Mouse (Mus musculus) midbrain, embryonic 16.5 days (tissue): ENCODE measurements around the gene Ss18l1. TPM values are rescaled to one million over a fixed set of nuclear protein-coding genes. Genes with fewer than 3 reads are reported as not detected.

Experiments
- ATAC-seq: fragments of 200-750 bp; cut with Nextera tagmentation; 2 replicates; pipeline ENCODE4 v1.8.0; 2017; ENCODE audit warnings: moderate TSS enrichment
- H3K27ac ChIP-seq: fragments of 300-500 bp; sonication (generic); 2 replicates; pipeline ENCODE4 v1.5.1; 2014; ENCODE audit warnings: mild to moderate bottlenecking, low read length, mixed read lengths
- H3K27me3 ChIP-seq: fragments of 300-500 bp; sonication (generic); 2 replicates; pipeline ENCODE4 v1.6.1; 2014; ENCODE audit warnings: low read depth, low read length, mixed read lengths; ENCODE audit not compliant: control insufficient read depth, insufficient read depth
- H3K36me3 ChIP-seq: fragments of 300-500 bp; sonication (generic); 2 replicates; pipeline ENCODE4 v1.6.1; 2014; ENCODE audit warnings: mild to moderate bottlenecking, low read length, moderate library complexity, mixed read lengths; ENCODE audit not compliant: control insufficient read depth, insufficient read depth
- H3K4me1 ChIP-seq: fragments of 300-500 bp; sonication (generic); 2 replicates; pipeline ENCODE4 v1.6.1; 2014; ENCODE audit warnings: mild to moderate bottlenecking, low read length, mixed read lengths; ENCODE audit not compliant: control insufficient read depth, insufficient read depth
- H3K4me2 ChIP-seq: fragments of 300-500 bp; sonication (generic); 2 replicates; pipeline ENCODE4 v1.6.1; 2014; ENCODE audit warnings: mild to moderate bottlenecking, low read length, mixed read lengths
- H3K4me3 ChIP-seq: fragments of 300-500 bp; sonication (generic); 2 replicates; pipeline ENCODE4 v1.5.1; 2014; ENCODE audit warnings: low read depth, mild to moderate bottlenecking, low read length, moderate library complexity, mixed read lengths
- H3K9ac ChIP-seq: fragments of 300-500 bp; sonication (generic); 2 replicates; pipeline ENCODE4 v1.6.1; 2014; ENCODE audit warnings: low read depth, low read length, mixed read lengths
- H3K9me3 ChIP-seq: fragments of 300-500 bp; sonication (generic); replicated peaks from 2 replicates; pipeline ENCODE4 v1.6.1; 2014; ENCODE audit warnings: mild to moderate bottlenecking, low read length, mixed read lengths; ENCODE audit not compliant: control insufficient read depth, poor library complexity, severe bottlenecking
- WGBS: fragments of 180-500 bp; shearing (Covaris S2); extraction: QIAGEN DNeasy Blood & Tissue Kit; methylation state at CpG from one replicate; pipeline ENCODE4 v1.1.7; 2014; 5-methylcytosine and 5-hydroxymethylcytosine counted together
- polyA plus RNA-seq: library from polyadenylated mRNA; unstranded; fragments of >200 nt; fragmentation: Nextera tagmentation; extraction: Ambion mirVana; gene quantifications from 2 replicates; pipeline ENCODE4 v1.2.1, GENCODE M21; 2015

The Ss18l1 gene
- polyA plus RNA-seq, 1 experiment from 2014 or later, result 70.4 TPM

DNA sequence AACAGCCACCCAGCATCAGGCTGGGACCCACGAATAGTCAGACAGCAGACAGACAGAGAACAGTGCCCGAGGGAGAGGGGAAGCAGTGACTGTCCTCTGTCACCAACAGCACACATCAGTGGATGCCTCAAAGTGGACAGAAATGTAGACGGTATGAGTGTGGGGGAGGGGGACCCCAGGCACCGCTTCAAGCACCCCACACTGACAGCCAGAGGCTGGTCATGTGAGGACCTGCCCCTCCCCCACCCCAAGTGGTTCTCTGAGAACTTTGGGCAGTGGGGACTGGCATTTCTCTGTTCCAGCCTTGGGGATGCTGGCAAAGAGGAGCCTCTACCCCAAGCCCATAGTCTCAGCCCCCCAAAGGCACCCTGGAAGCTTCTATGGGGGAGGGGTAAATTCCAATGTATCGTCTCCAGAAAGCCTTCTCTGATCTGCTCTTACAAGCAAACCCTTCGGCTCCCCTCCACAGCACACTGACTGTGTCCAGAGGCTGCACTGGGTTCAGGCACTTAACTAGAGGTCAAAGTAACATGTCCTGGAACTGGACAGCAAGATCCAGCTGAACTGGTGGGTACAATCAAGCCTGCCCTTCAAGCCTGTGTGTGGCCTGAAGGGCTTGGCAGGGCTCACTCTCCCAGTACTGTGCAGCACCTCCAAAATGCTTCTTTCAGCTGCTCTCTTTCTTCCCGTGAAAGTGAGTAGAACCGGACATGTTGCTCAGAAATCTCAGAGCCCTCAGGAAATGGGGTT lies 63.3 kb downstream of the Ss18l1 start:
- Histone ChIP-seq H3K27me3 (peaks cover 20% of the 10 kb centered on the region), H3K27ac (no peak overlapping the region), H3K4me1 (peaks cover 16% of the 10 kb centered on the region), H3K36me3 (no peaks in the 10 kb centered on the region), H3K9me3 (no peaks in the 10 kb centered on the region), H3K9ac (no peak overlapping the region), H3K4me3 (no peak overlapping the region), H3K4me2 (no peak overlapping the region)
- WGBS, result 22% methylated on average over 8 of the region's 8 CpGs
- no peak for ATAC-seq

DNA sequence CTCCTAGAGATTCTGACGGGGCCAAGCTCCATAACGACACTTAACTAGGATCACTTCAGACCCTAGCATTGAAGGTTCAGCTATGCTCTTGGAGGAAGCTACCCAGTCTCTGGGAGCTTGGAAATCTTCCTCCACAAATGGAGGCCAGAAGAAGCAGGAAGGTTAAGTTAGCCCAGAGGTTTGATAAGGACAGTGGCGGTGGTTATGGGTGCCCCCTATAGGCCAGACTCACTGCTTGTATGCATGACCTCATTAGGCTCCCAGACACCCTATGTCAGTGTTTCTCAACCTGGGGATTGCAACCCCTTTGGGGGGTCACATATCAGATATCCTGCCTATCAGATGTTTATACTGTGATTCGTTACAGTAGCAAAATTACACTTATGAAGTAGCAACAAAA lies 64.8 kb downstream of the Ss18l1 start:
- Histone ChIP-seq H3K9ac (no peak overlapping the region), H3K4me3 (no peak overlapping the region), H3K9me3 (no peaks in the 10 kb centered on the region), H3K27me3 (peaks cover 13% of the 10 kb centered on the region), H3K4me1 (peaks cover 16% of the 10 kb centered on the region), H3K27ac (no peak overlapping the region), H3K4me2 (no peak overlapping the region), H3K36me3 (no peaks in the 10 kb centered on the region)
- ATAC-seq, result no peak
- WGBS, result 62% methylated on average over 4 of the region's 4 CpGs

GRCm38 (mm10) chr2:180108285-180108684 lies 66.0 kb downstream of the Ss18l1 start:
- peaks cover 10% of the 10 kb centered on the region for H3K4me1 ChIP-seq
- no peak for ATAC-seq
- peaks cover 8% of the 10 kb centered on the region; the same call in 1 of the 2 replicates for H3K27me3 ChIP-seq
- no peaks in the 10 kb centered on the region for H3K36me3 ChIP-seq
- no peaks in the 10 kb centered on the region for H3K9me3 ChIP-seq
- WGBS, result 67% methylated on average over 6 of the region's 6 CpGs
- no peak overlapping the region for H3K4me2 ChIP-seq
- no peak overlapping the region for H3K4me3 ChIP-seq
- H3K27ac ChIP-seq, result no peak overlapping the region
- no peak overlapping the region for H3K9ac ChIP-seq

DNA sequence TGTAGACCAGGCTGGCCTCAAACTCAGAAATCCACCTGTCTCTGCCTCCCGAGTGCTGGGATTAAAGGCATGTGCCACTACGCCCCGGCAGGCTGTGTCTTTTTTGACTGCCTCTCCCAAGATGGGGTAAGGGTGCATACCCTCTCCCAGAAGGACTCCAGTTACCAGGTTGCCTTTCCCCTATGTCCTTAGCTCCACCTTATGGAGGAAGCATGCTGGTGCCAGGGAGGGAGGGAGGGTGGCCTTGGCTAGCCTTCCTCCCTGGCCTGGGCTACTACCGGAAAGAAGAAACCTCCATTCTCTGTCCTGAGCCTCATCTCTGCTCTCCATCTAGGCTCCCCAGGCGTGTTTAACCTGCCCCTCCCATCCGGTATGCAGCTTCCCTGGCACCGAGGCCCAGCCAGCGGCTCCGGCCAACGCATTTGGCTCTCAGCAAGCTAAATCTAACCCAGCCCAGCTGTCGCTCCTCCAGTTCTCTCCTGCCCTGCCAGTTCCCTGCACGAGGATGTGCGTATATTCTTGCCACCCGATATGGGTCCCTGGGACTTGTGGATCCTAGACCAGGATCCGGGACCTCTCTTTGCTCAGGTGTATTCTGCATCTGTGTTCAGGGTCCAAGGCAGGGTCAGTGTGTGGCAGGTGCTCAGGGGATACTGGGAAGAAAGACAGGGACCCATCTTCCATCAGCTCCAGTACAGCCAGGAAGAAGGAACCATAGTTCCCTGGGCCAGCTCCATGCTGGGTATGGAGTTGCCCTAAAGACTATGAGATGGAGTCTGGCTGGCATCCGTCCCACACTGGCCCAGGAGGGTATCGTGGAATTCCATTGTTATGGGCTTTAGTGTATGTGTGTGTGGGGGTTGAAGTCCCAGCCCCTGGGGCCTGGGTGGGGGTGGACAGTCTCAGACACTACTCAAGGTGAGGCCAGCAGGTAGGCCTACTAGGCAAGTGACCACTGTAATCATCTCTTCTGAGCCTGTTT lies 71.9 kb downstream of the Ss18l1 start:
- ATAC-seq, result no peak
- H3K4me1 ChIP-seq, result peaks cover 19% of the 10 kb centered on the region
- H3K27ac ChIP-seq, result no peak overlapping the region
- 46% methylated on average over 17 of the region's 17 CpGs for WGBS
- no peaks in the 10 kb centered on the region for H3K9me3 ChIP-seq
- no peaks in the 10 kb centered on the region for H3K27me3 ChIP-seq
- no peak overlapping the region for H3K4me2 ChIP-seq
- no peak overlapping the region for H3K9ac ChIP-seq
- no peaks in the 10 kb centered on the region for H3K36me3 ChIP-seq
- no peak overlapping the region for H3K4me3 ChIP-seq

GRCm38 (mm10) chr2:180115279-180115678 lies 73.0 kb downstream of the Ss18l1 start:
- no peak overlapping the region for H3K9ac ChIP-seq
- H3K27me3 ChIP-seq, result no peaks in the 10 kb centered on the region
- H3K9me3 ChIP-seq, result no peaks in the 10 kb centered on the region
- H3K4me1 ChIP-seq, result peaks cover 25% of the 10 kb centered on the region
- WGBS, result 21% methylated on average over 6 of the region's 6 CpGs
- no peak overlapping the region for H3K4me2 ChIP-seq
- H3K27ac ChIP-seq, result no peak overlapping the region; the same call in 1 of the 2 replicates
- H3K36me3 ChIP-seq, result no peaks in the 10 kb centered on the region
- no peak overlapping the region for H3K4me3 ChIP-seq
- no peak for ATAC-seq

GRCm38 (mm10) chr2:180116081-180116493 lies 73.8 kb downstream of the Ss18l1 start:
- 80% methylated on average over 10 of the region's 10 CpGs for WGBS
- no peaks in the 10 kb centered on the region for H3K36me3 ChIP-seq
- no peak overlapping the region for H3K4me2 ChIP-seq
- H3K9me3 ChIP-seq, result no peaks in the 10 kb centered on the region
- no peak for ATAC-seq
- H3K9ac ChIP-seq, result no peak overlapping the region
- H3K4me1 ChIP-seq, result peaks cover 30% of the 10 kb centered on the region
- H3K27me3 ChIP-seq, result no peaks in the 10 kb centered on the region
- no peak overlapping the region for H3K4me3 ChIP-seq
- H3K27ac ChIP-seq, result no peak overlapping the region

DNA sequence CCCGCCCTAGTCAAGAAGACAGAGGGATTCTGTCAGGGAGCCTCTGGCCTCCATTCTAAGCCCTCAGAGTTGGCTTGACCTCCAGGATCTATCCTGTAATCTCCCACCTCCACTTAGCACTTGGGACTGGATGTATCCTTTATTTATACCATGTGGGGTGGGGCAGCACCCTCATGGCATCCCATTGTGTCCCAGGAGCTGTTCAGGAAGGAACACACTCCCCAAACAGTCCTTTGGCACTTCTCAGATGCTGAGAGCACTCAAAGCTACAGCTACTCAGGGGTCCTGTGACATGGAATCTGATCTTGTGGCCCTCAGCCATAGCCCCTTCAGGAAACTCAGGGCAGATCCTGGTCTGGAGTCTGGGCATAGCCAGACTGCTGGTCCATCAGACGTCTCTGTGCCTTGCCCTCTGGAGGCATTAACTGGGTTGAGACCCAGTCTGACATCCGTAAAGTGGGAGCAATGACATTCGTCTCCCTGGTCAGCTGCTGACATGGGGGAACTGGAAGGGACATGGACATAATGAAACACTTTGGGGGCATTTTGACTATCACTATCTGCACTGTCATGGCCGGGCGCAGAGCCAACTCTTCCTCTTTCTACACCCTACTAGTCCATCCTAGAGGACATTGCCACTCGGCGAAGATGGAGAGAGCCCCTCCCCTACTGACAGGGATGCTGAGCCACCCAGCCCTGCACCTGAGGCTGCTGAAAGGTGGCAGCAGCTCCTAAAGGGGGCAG lies 74.6 kb downstream of the Ss18l1 start:
- Histone ChIP-seq H3K27ac (no peak overlapping the region), H3K9ac (no peak overlapping the region), H3K36me3 (no peaks in the 10 kb centered on the region), H3K4me2 (no peak overlapping the region), H3K4me3 (no peak overlapping the region), H3K9me3 (no peaks in the 10 kb centered on the region), H3K4me1 (peaks cover 30% of the 10 kb centered on the region), H3K27me3 (no peaks in the 10 kb centered on the region)
- no peak for ATAC-seq
- WGBS, result 67% methylated on average over 8 of the region's 8 CpGs

- Histone ChIP-seq H3K36me3 (no peaks in the 10 kb centered on the region), H3K9ac (peak overlapping the region; percentile 37; the same call in 1 of the 2 replicates)
Observed at GRCm38 (mm10) chr2:180117485-180118194, 75.3 kb downstream of the Ss18l1 start.

More at GRCm38 (mm10) chr2:180117485-180118194, 75.3 kb downstream of the Ss18l1 start:
- no peaks in the 10 kb centered on the region for H3K9me3 ChIP-seq
- H3K4me3 ChIP-seq, result no peak overlapping the region
- WGBS, result 8% methylated on average over 12 of the region's 13 CpGs
- peak; percentile 30; the same call in 1 of the 2 replicates for ATAC-seq
- peak overlapping the region; percentile 82 for H3K27ac ChIP-seq
- H3K4me1 ChIP-seq, result peaks cover 30% of the 10 kb centered on the region
- no peaks in the 10 kb centered on the region for H3K27me3 ChIP-seq
- peak overlapping the region; percentile 74 for H3K4me2 ChIP-seq
